Mouse (Mus musculus) MEL (cell line): ENCODE results near the gene 1700001C19Rik.

Experiments
- CTCF ChIP-seq, 3 experiments: IDR thresholded peaks in 2 of 3; conservative IDR thresholded peaks in 1 of 3; 2 replicates each; pipeline ENCODE4 v1.5.1; 2011 to 2012; ENCODE audit warnings: low read length in 3 of 3, low read depth in 2 of 3, mild to moderate bottlenecking in 2 of 3, improper control_type of control experiment in 1 of 3, inconsistent platforms in 1 of 3, mixed read lengths in 1 of 3, moderate library complexity in 1 of 3; ENCODE audit not compliant: control insufficient read depth in 1 of 3, insufficient read depth in 1 of 3, poor library complexity in 1 of 3, severe bottlenecking in 1 of 3
- EP300 ChIP-seq, 2 experiments: IDR thresholded peaks; 2 replicates each; pipeline ENCODE4 v1.6.1; 2011; ENCODE audit warnings: improper control_type of control experiment in 2 of 2, low read length in 2 of 2, low read depth in 1 of 2, mild to moderate bottlenecking in 1 of 2
- ZC3H11A ChIP-seq: IDR thresholded peaks from 2 replicates; pipeline ENCODE4 v1.6.1; 2012; ENCODE audit warnings: low read depth, mild to moderate bottlenecking, inconsistent platforms, low read length, improper control_type of control experiment

DNA sequence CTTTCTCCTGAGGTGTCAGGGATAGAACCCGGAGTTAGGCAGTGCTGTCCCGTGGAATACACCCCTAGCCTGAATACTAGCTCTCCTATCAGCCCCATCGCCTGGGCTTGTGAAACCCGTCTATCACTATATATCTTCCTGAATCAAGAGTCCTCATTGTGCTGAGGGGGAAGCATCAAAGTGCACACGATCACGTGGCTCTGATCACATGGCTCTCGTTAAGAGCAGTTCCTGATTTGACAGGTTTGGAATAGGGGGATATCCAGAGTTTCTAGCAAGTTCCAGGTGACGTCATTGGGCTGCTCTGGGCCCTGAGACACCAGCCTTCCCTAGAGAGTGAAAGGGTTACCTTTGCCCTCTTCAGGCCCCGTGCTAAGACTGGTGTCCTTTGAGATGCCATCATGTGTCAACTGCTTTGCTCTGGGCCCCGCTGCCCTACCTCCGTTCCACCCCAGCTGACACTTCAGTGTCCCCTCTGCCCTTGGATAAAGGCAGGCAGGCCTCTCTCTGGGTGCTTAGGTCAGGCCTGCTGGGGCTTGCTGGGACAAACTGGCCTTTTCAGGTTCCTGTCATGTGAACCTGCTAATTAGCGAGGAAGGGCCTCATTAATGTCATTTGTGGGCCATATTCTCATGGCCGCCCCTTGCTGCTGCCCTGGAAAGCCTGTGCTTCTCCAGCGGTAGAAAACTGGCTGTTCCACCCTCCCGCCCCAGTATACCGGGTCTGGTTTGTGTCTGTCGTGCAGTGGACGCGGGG lies 4.3 kb upstream of the 1700001C19Rik start:
- TF ChIP-seq EP300 (IDR thresholded peaks at IDR 0.05; ENCODE audit: low read depth in 1 of 2, low read length in 2 of 2) (no peak), CTCF (IDR thresholded peaks at IDR 0.05 in 2 of 3, conservative IDR thresholded peaks at IDR 0.05 in 1 of 3; ENCODE audit: control insufficient read depth in 1 of 3, insufficient read depth in 1 of 3, low read depth in 2 of 3, low read length in 3 of 3, poor library complexity in 1 of 3, severe bottlenecking in 1 of 3) (no peak), ZC3H11A (no peak)
